Mouse (Mus musculus) megakaryocyte, embryonic 14.5 days (primary cell): Measurements from ENCODE around the gene Acd. TPM values are rescaled to one million over a fixed set of nuclear protein-coding genes. Genes with fewer than 3 reads are reported as not detected.
A peak's percentile ranks its signal among the peaks of the same experiment; 100 is the strongest.

ENCODE experiments used
- H3K27me3 ChIP-seq: replicated peaks from 2 replicates; pipeline ENCODE3; 2012; ENCODE audit warnings: inconsistent platforms
- H3K36me3 ChIP-seq: replicated peaks from 2 replicates; pipeline ENCODE3; 2012; ENCODE audit warnings: low read length, inconsistent platforms, mixed read lengths
- H3K4me1 ChIP-seq: 2 replicates; pipeline ENCODE4 v1.6.1; 2012; ENCODE audit warnings: inconsistent platforms
- H3K4me3 ChIP-seq: replicated peaks from 2 replicates; pipeline ENCODE3; 2012; ENCODE audit warnings: moderate library complexity, mild to moderate bottlenecking, inconsistent platforms
- H3K9me3 ChIP-seq: 2 replicates; pipeline ENCODE4 v1.6.1; 2012; ENCODE audit warnings: inconsistent platforms
- FLI1 ChIP-seq: IDR thresholded peaks from 2 replicates; pipeline ENCODE4 v1.6.1; 2012; ENCODE audit warnings: low read length, inconsistent platforms, mixed read lengths
- GATA1 ChIP-seq: IDR thresholded peaks from 3 replicates; pipeline ENCODE4 v1.6.1; 2012; ENCODE audit warnings: mixed read lengths, low read length, inconsistent platforms, borderline replicate concordance
- polyA plus RNA-seq: library from polyadenylated mRNA; stranded (reverse); fragments of >175 nt; gene quantifications from 2 replicates; pipeline ENCODE4 v1.2.3, GENCODE M21; 2012; ENCODE audit warnings: low replicate concordance; ENCODE audit not compliant: insufficient read depth

The Acd gene
- polyA plus RNA-seq, 1 experiment = 26.9 TPM

GRCm38 (mm10) chr8:105715042-105715441 is 14.1 kb upstream of the Acd start:
- Histone ChIP-seq H3K4me1 (peaks cover 38% of the 10 kb centered on the region), H3K36me3 (peaks cover 52% of the 10 kb centered on the region), H3K27me3 (no peaks in the 10 kb centered on the region), H3K9me3 (no peaks in the 10 kb centered on the region), H3K4me3 (no peak overlapping the region)
- TF ChIP-seq GATA1 (no peak), FLI1 (no peak)

DNA sequence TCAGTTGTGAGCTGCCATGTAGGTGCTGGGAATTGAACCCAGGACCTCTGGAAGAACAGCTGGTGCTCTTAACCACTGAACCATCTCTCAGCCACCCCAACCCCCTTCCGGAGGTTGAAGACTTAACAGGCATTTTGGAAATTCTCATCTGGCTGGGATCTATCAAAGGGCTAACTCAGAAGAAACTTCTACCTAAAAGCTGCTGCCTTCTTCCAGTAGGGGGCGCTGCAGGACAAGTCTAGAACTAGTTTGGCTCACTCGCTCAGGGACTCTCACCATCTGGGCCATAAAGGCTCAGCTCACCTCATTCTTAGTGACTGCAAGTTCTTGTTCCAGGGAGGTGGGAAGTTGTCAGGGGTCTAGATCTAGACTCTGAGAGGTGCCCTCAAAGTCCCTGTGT is 13.2 kb upstream of the Acd start:
- Histone ChIP-seq H3K4me1 (peaks cover 29% of the 10 kb centered on the region), H3K9me3 (no peaks in the 10 kb centered on the region), H3K36me3 (peaks cover 43% of the 10 kb centered on the region), H3K27me3 (no peaks in the 10 kb centered on the region), H3K4me3 (no peak overlapping the region)
- TF ChIP-seq FLI1 (no peak), GATA1 (no peak)

DNA sequence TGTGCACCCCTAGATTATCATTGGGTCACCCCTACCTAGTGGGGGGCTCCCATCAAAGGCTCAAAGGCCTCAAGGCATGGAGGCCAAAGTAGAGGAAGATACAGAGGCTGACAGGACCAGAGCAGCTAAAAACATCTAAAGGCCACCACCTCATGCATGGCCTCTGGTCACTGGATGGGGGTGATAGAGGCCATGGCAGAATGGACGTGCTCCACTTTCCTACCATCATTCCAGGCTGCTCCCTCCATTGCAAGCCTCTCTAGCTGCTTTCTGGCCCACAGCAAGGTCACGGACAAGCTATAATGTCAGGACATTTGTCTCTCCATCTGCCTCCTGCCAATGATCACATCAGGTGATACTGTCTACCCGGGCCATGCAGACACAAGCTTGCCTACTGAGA is 11.4 kb upstream of the Acd start:
- H3K4me1 ChIP-seq = peaks cover 44% of the 10 kb centered on the region
- H3K36me3 ChIP-seq = peaks cover 29% of the 10 kb centered on the region
- H3K9me3 ChIP-seq = no peaks in the 10 kb centered on the region
- H3K27me3 ChIP-seq = no peaks in the 10 kb centered on the region
- no peak for TF ChIP-seq GATA1
- TF ChIP-seq FLI1 = no peak
- no peak overlapping the region for H3K4me3 ChIP-seq

GRCm38 (mm10) chr8:105709317-105709716 is 8.4 kb upstream of the Acd start:
- Histone ChIP-seq H3K4me3 (no peak overlapping the region), H3K27me3 (no peaks in the 10 kb centered on the region), H3K4me1 (peaks cover 51% of the 10 kb centered on the region), H3K9me3 (no peaks in the 10 kb centered on the region), H3K36me3 (peaks cover 9% of the 10 kb centered on the region)
- TF ChIP-seq FLI1 (no peak), GATA1 (no peak)

DNA sequence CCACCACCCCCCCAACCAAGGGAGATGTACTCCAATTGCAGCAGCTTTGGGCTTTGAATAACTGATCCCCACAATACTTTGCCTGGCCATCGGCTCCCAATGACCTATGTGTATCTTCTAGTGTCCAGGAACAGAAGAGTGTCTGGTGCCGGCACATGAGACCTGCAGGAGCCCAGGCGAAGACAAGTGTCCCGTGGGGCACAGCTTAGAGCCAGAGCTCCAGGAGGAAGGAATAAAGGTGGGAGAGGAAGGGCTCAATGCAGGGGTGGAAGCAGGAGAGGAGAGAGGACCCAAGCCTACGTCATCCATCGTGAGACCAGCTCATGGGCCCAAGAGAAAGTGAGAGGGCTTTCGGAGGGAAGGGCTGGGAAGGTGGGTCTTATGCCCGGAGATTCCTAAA is 7.8 kb upstream of the Acd start:
- Histone ChIP-seq H3K36me3 (peaks cover 14% of the 10 kb centered on the region), H3K4me3 (no peak overlapping the region), H3K9me3 (no peaks in the 10 kb centered on the region), H3K4me1 (peaks cover 52% of the 10 kb centered on the region), H3K27me3 (no peaks in the 10 kb centered on the region)
- no peak for TF ChIP-seq FLI1
- TF ChIP-seq GATA1 = no peak

- no peaks in the 10 kb centered on the region for H3K27me3 ChIP-seq
- no peak for TF ChIP-seq GATA1
- peaks cover 57% of the 10 kb centered on the region for H3K4me1 ChIP-seq
- peak within 1 kb of the TSS; percentile 98 for H3K4me3 ChIP-seq
- peaks cover 23% of the 10 kb centered on the region for H3K36me3 ChIP-seq
- H3K9me3 ChIP-seq = no peaks in the 10 kb centered on the region
Measured at GRCm38 (mm10) chr8:105707498-105708403, 6.8 kb upstream of the Acd start, which contains the start of the genes 4933405L10Rik and Enkd1. 4933405L10Rik (plus strand) TSS chr8:105707655. Enkd1 (minus strand) TSS chr8:105708210.

DNA sequence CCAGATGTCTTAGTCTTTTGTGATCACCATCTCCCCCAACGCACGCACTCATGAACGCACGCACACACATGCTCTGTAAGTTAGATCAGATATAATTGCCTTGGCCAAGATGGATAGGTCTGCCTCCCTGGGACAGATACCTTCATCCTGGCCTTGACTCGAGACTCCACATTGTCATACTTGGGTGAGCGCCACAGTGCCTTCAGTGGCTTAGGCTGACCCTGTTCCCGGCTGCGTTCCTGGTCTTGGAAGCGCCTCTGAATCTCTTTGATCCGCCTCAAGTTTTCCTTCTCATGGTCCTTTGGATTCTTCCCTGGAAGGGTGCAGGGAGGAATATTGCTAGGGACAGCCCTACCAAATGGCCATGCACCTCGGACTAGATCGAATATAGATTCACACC is 5.5 kb upstream of the Acd start:
- H3K4me1 ChIP-seq = peaks cover 70% of the 10 kb centered on the region
- no peaks in the 10 kb centered on the region for H3K27me3 ChIP-seq
- peak overlapping the region; percentile 73 for H3K4me3 ChIP-seq
- TF ChIP-seq GATA1 = no peak
- H3K36me3 ChIP-seq = peaks cover 31% of the 10 kb centered on the region
- no peaks in the 10 kb centered on the region for H3K9me3 ChIP-seq

DNA sequence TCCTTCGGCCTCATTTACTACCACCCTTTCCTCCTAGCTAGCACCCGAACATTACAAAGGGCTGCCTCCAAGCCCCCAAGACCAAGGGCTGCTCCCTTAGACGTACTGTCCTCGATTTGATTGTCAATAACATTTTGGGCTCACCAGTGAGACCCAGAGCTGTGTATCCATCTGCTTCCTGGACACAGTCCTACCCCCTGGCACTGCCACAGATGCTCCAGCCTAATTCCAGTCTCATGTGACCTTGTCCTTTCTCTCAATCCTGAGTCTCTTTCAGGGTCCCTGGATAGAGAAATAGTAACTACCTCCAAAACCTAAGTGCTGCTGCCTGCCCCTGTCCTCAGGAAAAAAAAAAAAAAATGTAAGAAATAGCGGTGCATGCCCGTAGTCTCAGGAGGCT is 4.1 kb upstream of the Acd start:
- Histone ChIP-seq H3K9me3 (no peaks in the 10 kb centered on the region), H3K27me3 (no peaks in the 10 kb centered on the region), H3K36me3 (peaks cover 31% of the 10 kb centered on the region), H3K4me3 (no peak overlapping the region), H3K4me1 (peaks cover 77% of the 10 kb centered on the region)
- no peak for TF ChIP-seq FLI1
- TF ChIP-seq GATA1 = no peak

DNA sequence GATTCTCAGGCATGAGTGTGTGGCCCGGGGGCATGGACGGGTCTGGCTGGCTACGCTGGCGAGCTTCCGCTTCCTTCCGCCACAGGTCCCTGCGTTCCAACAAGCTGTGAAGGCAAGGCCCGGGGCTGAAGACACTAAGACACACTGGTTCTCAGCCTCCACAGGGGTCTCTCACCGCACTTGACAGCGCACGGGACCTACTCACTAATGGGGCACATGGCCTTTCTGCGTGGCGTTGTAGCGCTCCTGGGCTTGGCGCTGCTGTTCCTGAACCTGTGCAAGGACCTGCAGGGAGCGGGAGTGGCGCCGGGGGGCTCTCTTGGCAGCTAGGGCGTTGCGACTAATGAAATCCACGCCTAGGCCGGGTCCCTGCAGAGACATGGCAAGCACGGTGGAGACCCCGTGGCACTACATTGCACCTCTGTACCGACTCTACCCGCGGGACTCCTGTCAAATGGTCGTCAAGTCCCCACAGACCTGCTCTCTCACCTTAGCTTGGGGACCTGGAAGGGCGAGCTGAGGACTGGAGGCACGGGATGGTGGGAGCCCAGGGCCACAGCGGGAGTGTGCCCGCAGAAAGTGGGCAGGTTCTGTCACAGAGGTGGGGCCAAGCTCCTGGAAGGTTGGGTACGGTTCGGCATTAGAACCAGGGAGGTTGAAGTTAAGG is 3.4 kb upstream of the Acd start:
- no peaks in the 10 kb centered on the region for H3K9me3 ChIP-seq
- no peak for TF ChIP-seq FLI1
- TF ChIP-seq GATA1 = no peak
- no peaks in the 10 kb centered on the region for H3K27me3 ChIP-seq
- H3K4me1 ChIP-seq = peaks cover 83% of the 10 kb centered on the region
- no peak overlapping the region for H3K4me3 ChIP-seq
- H3K36me3 ChIP-seq = peaks cover 37% of the 10 kb centered on the region
